Mouse (Mus musculus): ENCODE data around the gene Ppp3r1.
"Not testable (repeated sequence)": the region's sequence is repeated elsewhere in the genome, so short reads cannot be mapped to it uniquely, and the experiment has no call there.

The Ppp3r1 gene

GRCm38 (mm10) chr11:17199840-17200501 is 40.9 kb downstream of the Ppp3r1 start:
- no peak for DNase-seq (ENCODE audit: extremely low spot score, low read depth, low spot score)

- no peak for DNase-seq (ENCODE audit: extremely low spot score, low read depth, low spot score)
These were observed 41.9 kb downstream of the Ppp3r1 start for GRCm38 (mm10) chr11:17200936-17201335.

- no peak for DNase-seq (ENCODE audit: extremely low spot score, low read depth, low spot score)
These were observed 43.4 kb downstream of the Ppp3r1 start for GRCm38 (mm10) chr11:17202481-17202880.

- DNase-seq (ENCODE audit: extremely low spot score, low read depth, low spot score): peak; percentile 92
These were observed 52.4 kb downstream of the Ppp3r1 start, which contains the start of gene Pno1 for GRCm38 (mm10) chr11:17211258-17212140. Gene Pno1, minus strand, starts transcription at chr11:17211568.

- DNase-seq (ENCODE audit: extremely low spot score, low read depth, low spot score): no peak
These were observed 53.1 kb downstream of the Ppp3r1 start for GRCm38 (mm10) chr11:17212141-17212495.

- no peak for DNase-seq (ENCODE audit: extremely low spot score, low read depth, low spot score)
These were observed 53.9 kb downstream of the Ppp3r1 start for GRCm38 (mm10) chr11:17212903-17213509.

- no peak for DNase-seq (ENCODE audit: extremely low spot score, low read depth, low spot score)
These were observed 56.4 kb downstream of the Ppp3r1 start for GRCm38 (mm10) chr11:17215475-17215874.

- DNase-seq (ENCODE audit: extremely low spot score, low read depth, low spot score): no peak
These were observed 62.1 kb downstream of the Ppp3r1 start for GRCm38 (mm10) chr11:17221126-17221525.

- DNase-seq (ENCODE audit: extremely low spot score, low read depth, low spot score): no peak
These were observed 73.7 kb downstream of the Ppp3r1 start for GRCm38 (mm10) chr11:17232792-17233191.

- DNase-seq (ENCODE audit: extremely low spot score, low read depth, low spot score): no peak
These were observed 77.5 kb downstream of the Ppp3r1 start for GRCm38 (mm10) chr11:17236449-17237037.

GRCm38 (mm10) chr11:17238598-17238997 is 79.5 kb downstream of the Ppp3r1 start:
- DNase-seq (ENCODE audit: extremely low spot score, low read depth, low spot score): not testable (repeated sequence)

GRCm38 (mm10) chr11:17248715-17249114 is 89.7 kb downstream of the Ppp3r1 start:
- no peak for DNase-seq (ENCODE audit: extremely low spot score, low read depth, low spot score)

Data from hindlimb bud, embryonic 11.5 days (tissue).